Mouse (Mus musculus) liver, postnatal 0 days (tissue): ENCODE results near the gene 1700014D04Rik. TPM values are rescaled to one million over a fixed set of nuclear protein-coding genes. Genes with fewer than 3 reads are reported as not detected.

ENCODE experiments used
- ATAC-seq: fragments of 200-750 bp; cut with Nextera tagmentation; 2 replicates; pipeline ENCODE4 v1.8.0; 2017; ENCODE audit warnings: mild to moderate bottlenecking, moderate library complexity
- DNase-seq: peaks from one replicate; pipeline ENCODE4 v3.0.0-alpha.2; 2016
- H3K27ac ChIP-seq: fragments of 300-500 bp; sonication (generic); 2 replicates; pipeline ENCODE4 v1.5.1; 2014; ENCODE audit warnings: antibody characterized with exemption, moderate library complexity, mild to moderate bottlenecking, low read depth
- H3K27me3 ChIP-seq: fragments of 300-500 bp; sonication (generic); 2 replicates; pipeline ENCODE4 v1.6.1; 2014; ENCODE audit warnings: low read length, control low read depth, mixed read lengths; ENCODE audit not compliant: insufficient read depth
- H3K36me3 ChIP-seq: fragments of 300-500 bp; sonication (generic); replicated peaks from 2 replicates; pipeline ENCODE4 v1.6.1; 2014; ENCODE audit warnings: mild to moderate bottlenecking, control low read depth, low read length, moderate library complexity, mixed read lengths; ENCODE audit not compliant: insufficient read depth
- H3K4me1 ChIP-seq: fragments of 300-500 bp; sonication (generic); 2 replicates; pipeline ENCODE4 v1.6.1; 2014; ENCODE audit warnings: antibody characterized with exemption, mild to moderate bottlenecking, control low read depth; ENCODE audit not compliant: insufficient read depth
- H3K4me2 ChIP-seq: fragments of 300-500 bp; sonication (generic); 2 replicates; pipeline ENCODE4 v1.6.1; 2014; ENCODE audit warnings: low read depth, mild to moderate bottlenecking, low read length, moderate library complexity, mixed read lengths
- H3K4me3 ChIP-seq: fragments of 300-500 bp; sonication (generic); 2 replicates; pipeline ENCODE4 v1.5.1; 2014; ENCODE audit warnings: low read depth, low read length
- H3K9ac ChIP-seq: fragments of 300-500 bp; sonication (generic); replicated peaks from 2 replicates; pipeline ENCODE4 v1.6.1; 2014; ENCODE audit warnings: mild to moderate bottlenecking, moderate library complexity
- H3K9me3 ChIP-seq: fragments of 300-500 bp; sonication (generic); 2 replicates; pipeline ENCODE4 v1.6.1; 2016; ENCODE audit warnings: mild to moderate bottlenecking, control low read depth, low read length, mixed read lengths
- CTCF ChIP-seq: sonication (generic); IDR thresholded peaks from 2 replicates; pipeline ENCODE4 v1.5.1; 2016; ENCODE audit warnings: antibody characterized with exemption, low read depth
- EP300 ChIP-seq: IDR thresholded peaks from 2 replicates; pipeline ENCODE4 v1.6.1; 2016; ENCODE audit warnings: antibody characterized with exemption, low read depth, mild to moderate bottlenecking
- WGBS: fragments of 180-500 bp; shearing (Covaris S2); extraction: QIAGEN DNeasy Blood & Tissue Kit; methylation state at CpG from one replicate; pipeline ENCODE4 v1.1.7; 2014; ENCODE audit not compliant: insufficient replicate concordance; 5-methylcytosine and 5-hydroxymethylcytosine counted together
- polyA plus RNA-seq: library from polyadenylated mRNA; unstranded; fragments of >200 nt; fragmentation: Nextera tagmentation; extraction: Ambion mirVana; gene quantifications from 2 replicates; pipeline ENCODE4 v1.2.1, GENCODE M21; 2015

1700014D04Rik gene
- polyA plus RNA-seq, 1 experiment from 2014 or later = not detected

DNA sequence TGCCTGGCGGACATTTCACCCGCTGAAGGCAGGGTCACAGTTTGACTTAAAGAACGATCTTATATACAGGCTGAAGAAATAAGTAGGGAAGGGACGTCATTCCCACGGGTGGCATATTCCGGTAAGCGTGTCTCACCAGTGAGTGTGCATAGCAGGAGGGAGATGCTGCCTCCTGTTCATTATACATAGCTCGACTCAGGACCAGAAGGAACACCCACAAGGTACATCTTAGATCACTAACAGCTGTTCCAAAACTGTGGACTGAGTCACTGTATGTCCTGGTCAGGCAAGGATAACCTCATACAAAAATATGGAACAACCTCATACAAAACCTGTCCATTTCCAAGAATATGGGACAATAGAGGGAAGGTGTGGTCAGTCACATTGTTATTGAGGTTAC is 47.4 kb downstream of the 1700014D04Rik start:
- Histone ChIP-seq H3K27me3 (0 out of 2 replicates have a peak, but pooled peaks cover 6% of the 10 kb centered on the region), H3K4me2 (no peak overlapping the region), H3K9ac (no peak overlapping the region), H3K9me3 (no peaks in the 10 kb centered on the region), H3K4me3 (no peak overlapping the region), H3K27ac (no peak overlapping the region), H3K4me1 (peaks cover 2% of the 10 kb centered on the region; the same call in 1 of the 2 replicates), H3K36me3 (no peaks in the 10 kb centered on the region)
- 86% methylated on average over 8 of the region's 8 CpGs for WGBS
- DNase-seq = no peak
- TF ChIP-seq EP300 = no peak
- TF ChIP-seq CTCF = no peak
- no peak for ATAC-seq

DNA sequence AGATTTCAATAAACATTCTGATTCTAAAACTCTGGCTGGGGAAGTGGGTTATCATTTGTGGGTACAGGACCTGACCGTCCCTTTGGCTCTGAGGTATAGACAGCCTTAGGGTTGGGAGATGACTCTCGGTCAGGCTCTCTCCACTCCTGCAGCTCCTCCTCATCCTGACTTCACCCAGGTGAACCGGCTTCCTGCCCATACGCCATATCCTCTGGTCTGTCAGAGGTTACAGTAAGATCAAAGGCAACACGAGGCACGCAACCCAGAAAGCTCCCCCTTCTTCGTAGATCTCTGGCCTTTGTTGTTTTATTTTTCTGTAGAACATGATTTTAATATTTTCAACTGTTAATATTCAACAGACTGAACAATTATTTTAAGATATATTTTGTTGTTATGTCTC is 50.8 kb downstream of the 1700014D04Rik start:
- Histone ChIP-seq H3K27me3 (no peaks in the 10 kb centered on the region), H3K36me3 (no peaks in the 10 kb centered on the region), H3K27ac (no peak overlapping the region), H3K4me2 (no peak overlapping the region), H3K4me1 (no peaks in the 10 kb centered on the region), H3K9me3 (no peaks in the 10 kb centered on the region), H3K4me3 (no peak overlapping the region), H3K9ac (no peak overlapping the region)
- ATAC-seq (no peak), DNase-seq (no peak)
- 81% methylated on average over 7 of the region's 7 CpGs for WGBS
- no peak for TF ChIP-seq CTCF
- no peak for TF ChIP-seq EP300

DNA sequence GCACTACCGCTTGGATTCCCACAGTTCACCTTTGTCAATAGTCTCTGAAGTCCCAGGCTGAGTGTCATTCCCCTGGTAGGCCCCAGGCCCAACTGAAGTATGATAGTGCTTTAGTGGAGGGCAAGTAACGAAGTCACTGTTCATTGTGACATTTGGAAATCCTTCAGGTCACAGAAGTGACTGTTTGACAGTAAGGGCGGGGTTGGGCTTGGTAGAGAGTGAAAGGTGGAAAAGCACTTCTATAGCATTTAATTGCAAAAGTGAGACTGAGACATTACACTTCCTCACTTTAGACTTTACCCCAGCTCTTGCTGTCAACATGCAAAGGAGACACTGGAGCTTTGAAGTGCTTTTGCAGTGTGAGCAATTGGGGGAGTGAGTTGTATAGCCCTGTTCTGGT is 52.5 kb downstream of the 1700014D04Rik start, which contains the start of gene 4921517D22Rik:
4921517D22Rik (minus strand) TSS at position 101 of the 400 bp plus-strand sequence.
- no peaks in the 10 kb centered on the region for H3K27me3 ChIP-seq
- no peak within 1 kb of the TSS for H3K4me3 ChIP-seq
- H3K9me3 ChIP-seq = no peaks in the 10 kb centered on the region
- DNase-seq (no peak), ATAC-seq (no peak)
- no peaks in the 10 kb centered on the region for H3K36me3 ChIP-seq
- WGBS = 79% methylated on average over 3 of the region's 3 CpGs
- no peak within 1 kb of the TSS for H3K9ac ChIP-seq
- TF ChIP-seq EP300 (no peak), CTCF (no peak)
- no peak within 1 kb of the TSS for H3K27ac ChIP-seq
- H3K4me2 ChIP-seq = no peak within 1 kb of the TSS
- H3K4me1 ChIP-seq = no peaks in the 10 kb centered on the region

DNA sequence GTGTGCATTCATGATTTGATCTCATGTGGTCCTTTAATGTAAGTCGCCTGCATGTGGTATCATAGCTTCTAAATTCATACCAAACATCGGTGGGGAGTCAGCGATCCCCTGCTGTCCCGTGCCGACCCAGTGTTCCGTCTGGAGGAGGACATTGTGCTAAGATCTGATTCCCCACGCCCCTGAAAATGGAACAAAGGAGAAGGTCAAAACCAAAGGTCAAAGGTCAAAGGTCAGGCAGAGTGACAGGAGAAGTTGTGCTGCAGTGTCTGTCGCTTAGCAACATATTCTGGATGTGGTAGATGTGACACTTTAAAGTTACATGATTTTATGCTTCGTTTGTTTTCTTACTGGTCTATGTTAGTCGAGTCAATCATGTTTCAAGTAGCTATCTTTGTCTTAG is 55.1 kb downstream of the 1700014D04Rik start:
- no peak for TF ChIP-seq EP300
- TF ChIP-seq CTCF = no peak
- no peak overlapping the region for H3K27ac ChIP-seq
- WGBS = 75% methylated on average over 10 of the region's 10 CpGs
- no peak overlapping the region for H3K9ac ChIP-seq
- no peak overlapping the region for H3K4me3 ChIP-seq
- ATAC-seq = no peak
- H3K27me3 ChIP-seq = no peaks in the 10 kb centered on the region
- no peaks in the 10 kb centered on the region for H3K36me3 ChIP-seq
- H3K9me3 ChIP-seq = no peaks in the 10 kb centered on the region
- H3K4me1 ChIP-seq = no peaks in the 10 kb centered on the region
- DNase-seq = no peak
- H3K4me2 ChIP-seq = no peak overlapping the region

Other genes starting within 250 kb of the 1700014D04Rik start
- 5.4 and 6.4 TPM in 2 replicates for gene Agtpbp1, start 161.5 kb downstream of the 1700014D04Rik start, polyA plus RNA-seq
- gene Naa35, start 161.5 kb downstream of the 1700014D04Rik start, polyA plus RNA-seq = 22.9 and 32.5 TPM in 2 replicates
- gene Golm1, start 70.9 kb downstream of the 1700014D04Rik start, polyA plus RNA-seq = 10.3 and 13.0 TPM in 2 replicates
- gene 4921517D22Rik, start 52.6 kb downstream of the 1700014D04Rik start, polyA plus RNA-seq = not detected in 2 replicates
- 0.02 and 0.15 TPM in 2 replicates for gene Spata31d1a, start 36.4 kb downstream of the 1700014D04Rik start, polyA plus RNA-seq
- gene Spata31d1b, start 34.5 kb downstream of the 1700014D04Rik start, polyA plus RNA-seq = not detected in 2 replicates
- not detected in 2 replicates for gene Spata31d1d, start 15.0 kb downstream of the 1700014D04Rik start, polyA plus RNA-seq
- gene Isca1, start 23.1 kb upstream of the 1700014D04Rik start, polyA plus RNA-seq = 135 and 137 TPM in 2 replicates
- gene Gm49354, start 35.5 kb upstream of the 1700014D04Rik start, polyA plus RNA-seq = not detected in 2 replicates
- gene Tut7, start 76.4 kb upstream of the 1700014D04Rik start, polyA plus RNA-seq = 33.8 and 37.6 TPM in 2 replicates